Mouse (Mus musculus): Measurements from ENCODE around the gene Usp17lc. TPM values are rescaled to one million over a fixed set of nuclear protein-coding genes. Genes with fewer than 3 reads are reported as not detected.

The Usp17lc gene
- not detected in 2 replicates for polyA plus RNA-seq (2012; rRNA removed; ENCODE audit: low replicate concordance)

GRCm38 (mm10) chr7:103414772-103415171 is at the start of gene Usp17lc:
Usp17lc (plus strand) TSS chr7:103415072.

GRCm38 (mm10) chr7:103386077-103386476 is 28.8 kb upstream of the Usp17lc start, which contains the start of gene Olfr603:
Olfr603 (minus strand) TSS chr7:103386177.

GRCm38 (mm10) chr7:103445339-103445738 is 30.5 kb downstream of the Usp17lc start, which contains the start of gene Olfr605:
Olfr605 (minus strand) TSS chr7:103445439.

GRCm38 (mm10) chr7:103448746-103449145 is 33.9 kb downstream of the Usp17lc start, which contains the start of gene Olfr606:
Olfr606 (plus strand) TSS chr7:103449046.

Other genes starting within 250 kb of the Usp17lc start
- not detected in 2 replicates for gene Olfr591, start 236.7 kb upstream of the Usp17lc start, polyA plus RNA-seq (2012; rRNA removed; ENCODE audit: low replicate concordance)
- gene Olfr592, start 230.3 kb upstream of the Usp17lc start, polyA plus RNA-seq (2012; rRNA removed; ENCODE audit: low replicate concordance): not detected in 2 replicates
- not detected in 2 replicates for gene Olfr593, start 203.2 kb upstream of the Usp17lc start, polyA plus RNA-seq (2012; rRNA removed; ENCODE audit: low replicate concordance)
- gene Olfr594, start 198.1 kb upstream of the Usp17lc start, polyA plus RNA-seq (2012; rRNA removed; ENCODE audit: low replicate concordance): not detected in 2 replicates
- gene Usp17ld, start 162.6 kb upstream of the Usp17lc start, polyA plus RNA-seq (2012; rRNA removed; ENCODE audit: low replicate concordance): not detected in 2 replicates
- not detected in 2 replicates for gene Olfr596, start 109.4 kb upstream of the Usp17lc start, polyA plus RNA-seq (2012; rRNA removed; ENCODE audit: low replicate concordance)
- gene Olfr597, start 98.8 kb upstream of the Usp17lc start, polyA plus RNA-seq (2012; rRNA removed; ENCODE audit: low replicate concordance): not detected in 2 replicates
- gene Olfr598, start 91.5 kb upstream of the Usp17lc start, polyA plus RNA-seq (2012; rRNA removed; ENCODE audit: low replicate concordance): not detected in 2 replicates
- not detected in 2 replicates for gene Olfr599, start 79.2 kb upstream of the Usp17lc start, polyA plus RNA-seq (2012; rRNA removed; ENCODE audit: low replicate concordance)
- gene Olfr600, start 65.4 kb upstream of the Usp17lc start, polyA plus RNA-seq (2012; rRNA removed; ENCODE audit: low replicate concordance): not detected in 2 replicates
- not detected in 2 replicates for gene Olfr601, start 52.4 kb upstream of the Usp17lc start, polyA plus RNA-seq (2012; rRNA removed; ENCODE audit: low replicate concordance)
- not detected in 2 replicates for gene Olfr603, start 28.9 kb upstream of the Usp17lc start, polyA plus RNA-seq (2012; rRNA removed; ENCODE audit: low replicate concordance)
- not detected in 2 replicates for gene Olfr605, start 30.4 kb downstream of the Usp17lc start, polyA plus RNA-seq (2012; rRNA removed; ENCODE audit: low replicate concordance)
- gene Olfr606, start 34.0 kb downstream of the Usp17lc start, polyA plus RNA-seq (2012; rRNA removed; ENCODE audit: low replicate concordance): not detected in 2 replicates
- gene Olfr607, start 49.1 kb downstream of the Usp17lc start, polyA plus RNA-seq (2012; rRNA removed; ENCODE audit: low replicate concordance): not detected in 2 replicates
- gene Olfr608, start 54.8 kb downstream of the Usp17lc start, polyA plus RNA-seq (2012; rRNA removed; ENCODE audit: low replicate concordance): not detected in 2 replicates
- not detected in 2 replicates for gene Olfr609, start 83.0 kb downstream of the Usp17lc start, polyA plus RNA-seq (2012; rRNA removed; ENCODE audit: low replicate concordance)
- gene Olfr610, start 97.0 kb downstream of the Usp17lc start, polyA plus RNA-seq (2012; rRNA removed; ENCODE audit: low replicate concordance): not detected in 2 replicates
- gene Olfr611, start 105.8 kb downstream of the Usp17lc start, polyA plus RNA-seq (2012; rRNA removed; ENCODE audit: low replicate concordance): not detected in 2 replicates
- not detected in 2 replicates for gene Olfr612, start 127.6 kb downstream of the Usp17lc start, polyA plus RNA-seq (2012; rRNA removed; ENCODE audit: low replicate concordance)
- gene Olfr613, start 133.0 kb downstream of the Usp17lc start, polyA plus RNA-seq (2012; rRNA removed; ENCODE audit: low replicate concordance): not detected in 2 replicates
- gene Olfr615, start 141.0 kb downstream of the Usp17lc start, polyA plus RNA-seq (2012; rRNA removed; ENCODE audit: low replicate concordance): not detected in 2 replicates
- gene Olfr616, start 154.1 kb downstream of the Usp17lc start, polyA plus RNA-seq (2012; rRNA removed; ENCODE audit: low replicate concordance): not detected in 2 replicates
- not detected in 2 replicates for gene Olfr617, start 158.0 kb downstream of the Usp17lc start, polyA plus RNA-seq (2012; rRNA removed; ENCODE audit: low replicate concordance)
- not detected in 2 replicates for gene Olfr618, start 175.0 kb downstream of the Usp17lc start, polyA plus RNA-seq (2012; rRNA removed; ENCODE audit: low replicate concordance)
- not detected in 2 replicates for gene Olfr619, start 185.5 kb downstream of the Usp17lc start, polyA plus RNA-seq (2012; rRNA removed; ENCODE audit: low replicate concordance)
- gene Olfr620, start 197.5 kb downstream of the Usp17lc start, polyA plus RNA-seq (2012; rRNA removed; ENCODE audit: low replicate concordance): not detected in 2 replicates
- not detected in 2 replicates for gene Olfr622, start 227.6 kb downstream of the Usp17lc start, polyA plus RNA-seq (2012; rRNA removed; ENCODE audit: low replicate concordance)
- not detected in 2 replicates for gene Olfr623, start 248.6 kb downstream of the Usp17lc start, polyA plus RNA-seq (2012; rRNA removed; ENCODE audit: low replicate concordance)